Mouse (Mus musculus) stomach, postnatal 0 days (tissue): ENCODE results near the gene Hsd17b14. TPM values are rescaled to one million over a fixed set of nuclear protein-coding genes. Genes with fewer than 3 reads are reported as not detected.

ENCODE experiments used
- ATAC-seq: fragments of 200-750 bp; cut with Nextera tagmentation; 2 replicates; pipeline ENCODE4 v1.8.0; 2017; ENCODE audit not compliant: low FRiP score, low TSS enrichment
- DNase-seq: peaks from one replicate; pipeline ENCODE4 v3.0.0-alpha.2; 2016; ENCODE audit warnings: low spot score
- H3K27ac ChIP-seq: fragments of 300-500 bp; sonication (generic); replicated peaks from 2 replicates; pipeline ENCODE4 v1.5.1; 2014; ENCODE audit warnings: mild to moderate bottlenecking, control low read depth
- H3K27me3 ChIP-seq: fragments of 300-500 bp; sonication (generic); 2 replicates; pipeline ENCODE4 v1.6.1; 2014; ENCODE audit warnings: low read length; ENCODE audit not compliant: control insufficient read depth, insufficient read depth
- H3K36me3 ChIP-seq: fragments of 300-500 bp; sonication (generic); 2 replicates; pipeline ENCODE4 v1.6.1; 2014; ENCODE audit warnings: low read length, mixed read lengths; ENCODE audit not compliant: control insufficient read depth, insufficient read depth
- H3K4me1 ChIP-seq: fragments of 300-500 bp; sonication (generic); replicated peaks from 2 replicates; pipeline ENCODE4 v1.6.1; 2014; ENCODE audit warnings: antibody characterized with exemption; ENCODE audit not compliant: control insufficient read depth, insufficient read depth
- H3K4me2 ChIP-seq: fragments of 300-500 bp; sonication (generic); replicated peaks from 2 replicates; pipeline ENCODE4 v1.6.1; 2014; ENCODE audit warnings: low read depth, mild to moderate bottlenecking, control low read depth, moderate library complexity
- H3K4me3 ChIP-seq: fragments of 300-500 bp; sonication (generic); 2 replicates; pipeline ENCODE4 v1.5.1; 2014; ENCODE audit warnings: low read depth, low read length, control low read depth
- H3K9ac ChIP-seq: fragments of 300-500 bp; sonication (generic); 2 replicates; pipeline ENCODE4 v1.6.1; 2014; ENCODE audit warnings: mild to moderate bottlenecking, low read length, control low read depth, mixed read lengths
- H3K9me3 ChIP-seq: fragments of 300-500 bp; sonication (generic); 2 replicates; pipeline ENCODE4 v1.6.1; 2016; ENCODE audit warnings: low read length; ENCODE audit not compliant: control insufficient read depth
- CTCF ChIP-seq: IDR thresholded peaks from 2 replicates; pipeline ENCODE4 v1.5.1; 2016; ENCODE audit warnings: antibody characterized with exemption, low read depth, mild to moderate bottlenecking, moderate library complexity
- EP300 ChIP-seq: optimal IDR thresholded peaks from 2 replicates; pipeline ENCODE3; 2016; ENCODE audit warnings: antibody characterized with exemption
- WGBS: fragments of 180-500 bp; shearing (Covaris S2); extraction: QIAGEN DNeasy Blood & Tissue Kit; methylation state at CpG from one replicate; pipeline ENCODE4 v1.1.7; 2014; 5-methylcytosine and 5-hydroxymethylcytosine counted together
- polyA plus RNA-seq: library from polyadenylated mRNA; unstranded; fragments of >200 nt; fragmentation: Nextera tagmentation; extraction: Ambion mirVana; gene quantifications from 2 replicates; pipeline ENCODE4 v1.2.1, GENCODE M21; 2015

Gene Hsd17b14
- polyA plus RNA-seq, 1 experiment from 2014 or later, result 16.6 TPM

- 44% methylated on average over 6 of the region's 6 CpGs for WGBS
- 0 out of 2 replicates have a peak overlapping the region, but pooled peaks have one; percentile 58 for H3K27ac ChIP-seq
These were observed 61.6 kb downstream of the Hsd17b14 start for GRCm38 (mm10) chr7:45616277-45616676.

GRCm38 (mm10) chr7:45617042-45617695, 62.5 kb downstream of the Hsd17b14 start, which contains the start of gene Fut1:
Gene Fut1, plus strand, starts transcription at chr7:45617289.
- Histone ChIP-seq H3K4me3 (peak within 1 kb of the TSS; percentile 8; the same call in 1 of the 2 replicates), H3K36me3 (no peaks in the 10 kb centered on the region), H3K27ac (peak within 1 kb of the TSS; percentile 71), H3K4me2 (peak within 1 kb of the TSS; percentile 44), H3K27me3 (no peaks in the 10 kb centered on the region), H3K9ac (peak within 1 kb of the TSS; percentile 31; the same call in 1 of the 2 replicates), H3K4me1 (no peaks in the 10 kb centered on the region), H3K9me3 (no peaks in the 10 kb centered on the region)
- TF ChIP-seq EP300 (no peak), CTCF (no peak)
- DNase-seq (peak; percentile 63), ATAC-seq (peak; percentile 53)
- 5% methylated on average over 29 of the region's 31 CpGs for WGBS

More at GRCm38 (mm10) chr7:45616277-45616676, 61.6 kb downstream of the Hsd17b14 start:
- TF ChIP-seq EP300 (no peak), CTCF (no peak)
- Histone ChIP-seq H3K4me2 (no peak overlapping the region), H3K4me3 (no peak overlapping the region), H3K36me3 (no peaks in the 10 kb centered on the region), H3K9ac (no peak overlapping the region), H3K4me1 (no peaks in the 10 kb centered on the region), H3K9me3 (no peaks in the 10 kb centered on the region), H3K27me3 (no peaks in the 10 kb centered on the region)
- DNase-seq (no peak), ATAC-seq (peak; percentile 35; the same call in 1 of the 2 replicates)

Other genes starting within 250 kb of the Hsd17b14 start
- gene Trpm4, start 221.1 kb upstream of the Hsd17b14 start, polyA plus RNA-seq, result 22.7 and 23.7 TPM in 2 replicates
- gene Hrc, start 219.6 kb upstream of the Hsd17b14 start, polyA plus RNA-seq, result 0.80 and 0.85 TPM in 2 replicates
- gene Ppfia3, start 187.9 kb upstream of the Hsd17b14 start, polyA plus RNA-seq, result 6.0 and 7.1 TPM in 2 replicates
- gene Lin7b, start 184.3 kb upstream of the Hsd17b14 start, polyA plus RNA-seq, result 5.9 and 6.1 TPM in 2 replicates
- 73.7 and 78.8 TPM in 2 replicates for gene Snrnp70, start 159.2 kb upstream of the Hsd17b14 start, polyA plus RNA-seq
- 0.15 and 0.17 TPM in 2 replicates for gene Kcna7, start 149.2 kb upstream of the Hsd17b14 start, polyA plus RNA-seq
- gene Ntf5, start 141.2 kb upstream of the Hsd17b14 start, polyA plus RNA-seq, result 1.5 and 1.8 TPM in 2 replicates
- gene Lhb, start 134.1 kb upstream of the Hsd17b14 start, polyA plus RNA-seq, result not detected in 2 replicates
- gene Gys1, start 120.0 kb upstream of the Hsd17b14 start, polyA plus RNA-seq, result 10.1 and 10.6 TPM in 2 replicates
- gene Ruvbl2, start 116.8 kb upstream of the Hsd17b14 start, polyA plus RNA-seq, result 46.2 and 46.7 TPM in 2 replicates
- gene Ftl1, start 95.0 kb upstream of the Hsd17b14 start, polyA plus RNA-seq, result 3,647 and 3,760 TPM in 2 replicates
- gene Bax, start 88.0 kb upstream of the Hsd17b14 start, polyA plus RNA-seq, result 119 and 120 TPM in 2 replicates
- 0.32 and 0.42 TPM in 2 replicates for gene Tulp2, start 73.0 kb upstream of the Hsd17b14 start, polyA plus RNA-seq
- not detected in 2 replicates for gene Gm45808, start 68.1 kb upstream of the Hsd17b14 start, polyA plus RNA-seq
- 1.1 and 1.3 TPM in 2 replicates for gene Dhdh, start 66.1 kb upstream of the Hsd17b14 start, polyA plus RNA-seq
- 196 and 199 TPM in 2 replicates for gene Nucb1, start 44.5 kb upstream of the Hsd17b14 start, polyA plus RNA-seq
- gene Ppp1r15a, start 28.6 kb upstream of the Hsd17b14 start, polyA plus RNA-seq, result 21.6 and 26.6 TPM in 2 replicates
- gene Plekha4, start 28.6 kb upstream of the Hsd17b14 start, polyA plus RNA-seq, result 7.9 and 8.0 TPM in 2 replicates
- 101 and 108 TPM in 2 replicates for gene Bcat2, start 15.3 kb downstream of the Hsd17b14 start, polyA plus RNA-seq
- gene Fgf21, start 60.6 kb downstream of the Hsd17b14 start, polyA plus RNA-seq, result 0.69 and 0.90 TPM in 2 replicates
- 1.8 and 2.3 TPM in 2 replicates for gene Fut1, start 62.4 kb downstream of the Hsd17b14 start, polyA plus RNA-seq
- gene Izumo1, start 66.9 kb downstream of the Hsd17b14 start, polyA plus RNA-seq, result 0.08 TPM in 2 replicates
- 5.4 and 6.3 TPM in 2 replicates for gene Rasip1, start 72.6 kb downstream of the Hsd17b14 start, polyA plus RNA-seq
- gene Mamstr, start 85.1 kb downstream of the Hsd17b14 start, polyA plus RNA-seq, result 4.6 and 5.5 TPM in 2 replicates
- gene Fut2, start 111.5 kb downstream of the Hsd17b14 start, polyA plus RNA-seq, result 35.1 and 36.1 TPM in 2 replicates
- 0.41 and 0.45 TPM in 2 replicates for gene Ntn5, start 129.1 kb downstream of the Hsd17b14 start, polyA plus RNA-seq
- 0.53 and 0.56 TPM in 2 replicates for gene Sec1, start 139.5 kb downstream of the Hsd17b14 start, polyA plus RNA-seq
- 2.7 and 4.4 TPM in 2 replicates for gene Car11, start 144.9 kb downstream of the Hsd17b14 start, polyA plus RNA-seq
- 8.8 and 12.6 TPM in 2 replicates for gene Dbp, start 150.2 kb downstream of the Hsd17b14 start, polyA plus RNA-seq
- 893 and 919 TPM in 2 replicates for gene Rpl18, start 160.6 kb downstream of the Hsd17b14 start, polyA plus RNA-seq
- 23.6 and 24.5 TPM in 2 replicates for gene Sphk2, start 163.1 kb downstream of the Hsd17b14 start, polyA plus RNA-seq
- 21.6 and 24.8 TPM in 2 replicates for gene Fam83e, start 166.3 kb downstream of the Hsd17b14 start, polyA plus RNA-seq
- gene Spaca4, start 170.9 kb downstream of the Hsd17b14 start, polyA plus RNA-seq, result 0.39 and 0.56 TPM in 2 replicates
- 0.15 and 0.27 TPM in 2 replicates for gene Lmtk3, start 228.8 kb downstream of the Hsd17b14 start, polyA plus RNA-seq
- 83.2 and 87.1 TPM in 2 replicates for gene Sult2b1, start 229.8 kb downstream of the Hsd17b14 start, polyA plus RNA-seq